9 mouse cellular contexts compared by ENCODE assay signal in the genomic region with DNA sequence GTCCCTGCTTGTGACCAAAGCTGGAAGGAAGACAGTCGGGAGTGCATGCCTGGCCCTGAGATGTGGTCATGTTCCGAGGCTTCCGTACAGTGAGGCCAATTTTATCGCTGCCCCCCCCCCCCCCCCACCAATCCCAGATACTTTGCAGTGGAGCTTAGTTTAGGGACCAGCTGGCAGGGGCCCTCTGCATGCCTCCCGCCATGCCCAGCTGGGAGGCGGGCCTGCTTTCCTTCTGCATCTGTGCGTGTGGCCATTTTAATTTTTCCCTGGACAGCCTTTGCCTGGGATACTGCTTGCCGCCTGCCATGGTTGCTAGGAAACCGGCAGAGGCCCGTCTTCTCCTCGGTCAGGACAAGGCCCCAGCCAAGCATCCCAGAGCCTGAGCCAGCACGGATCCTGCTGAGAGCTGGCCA.
A peak's percentile ranks its signal among the peaks of the same experiment; 100 is the strongest.
DNase-seq lines count a peak whose midpoint lies in the region; ATAC-seq and TF ChIP-seq lines count a peak whose summit lies in the region.
"Had no signal": no experiment of that assay in that cellular context is flagged by ENCODE, and none has a peak within 500 bp of the region (broad histone marks: within the 10 kb centered on the region; RNA-seq: fewer than 3 reads in every experiment).

No protein-coding gene starts in this region.

- H3K4me1 ChIP-seq in heart, embryonic 11.5 days (ENCODE audit: control insufficient read depth, insufficient read depth, low read length) = peaks cover 4% of the 10 kb centered on the region
- H3K4me1 ChIP-seq in kidney, adult 2 months (ENCODE audit: control insufficient read depth, insufficient read depth, low read length) = no peaks in the 10 kb centered on the region

- no peak overlapping the region for H3K27ac ChIP-seq in heart, embryonic 11.5 days (ENCODE audit: low read depth, low read length)
- no peak overlapping the region for H3K27ac ChIP-seq in kidney, adult 2 months (ENCODE audit: insufficient read depth, low read depth, low read length)
- H3K27ac ChIP-seq: kidney, postnatal 0 days had no signal

- no peak overlapping the region for H3K9ac ChIP-seq in heart, embryonic 11.5 days (ENCODE audit: low read depth, low read length)

- H3K9me3 ChIP-seq in heart, embryonic 11.5 days (replicated peaks; ENCODE audit: control insufficient read depth, low read length) = no peaks in the 10 kb centered on the region

- intact Hi-C loops in left cerebral cortex, postnatal 4 days (cut with DNase I) = no loop called here

- no peaks in the 10 kb centered on the region for H3K36me3 ChIP-seq in heart, embryonic 11.5 days (ENCODE audit: control insufficient read depth, insufficient read depth, low read length)
- no peaks in the 10 kb centered on the region for H3K36me3 ChIP-seq in kidney, adult 2 months (ENCODE audit: control insufficient read depth, insufficient read depth, low read length)

- no peak; the same call in 1 of the 2 replicates for ATAC-seq in heart, embryonic 11.5 days (replicated peaks; ENCODE audit: insufficient number of reproducible peaks, low FRiP score, low TSS enrichment)

- WGBS in heart, embryonic 11.5 days (ENCODE audit: insufficient replicate concordance) = 55% methylated on average over 12 of the region's 12 CpGs
- WGBS in kidney, adult 2 months = 71% methylated on average over 12 of the region's 12 CpGs

- H3K4me3 ChIP-seq in heart, embryonic 11.5 days (ENCODE audit: low read depth, low read length) = no peak overlapping the region
- H3K4me3 ChIP-seq in kidney, adult 2 months (ENCODE audit: insufficient read depth, low read depth, low read length) = no peak overlapping the region

- TF ChIP-seq CTCF in kidney, adult 2 months (conservative IDR thresholded peaks at IDR 0.05; ENCODE audit: insufficient read depth, insufficient read length, low read depth, low read length) = no peak

- no peaks in the 10 kb centered on the region for H3K27me3 ChIP-seq in heart, embryonic 11.5 days (ENCODE audit: control insufficient read depth, insufficient read depth, low read length)
- H3K27me3 ChIP-seq in kidney, adult 2 months (replicated peaks; ENCODE audit: control insufficient read depth, insufficient read depth, low read length) = no peaks in the 10 kb centered on the region

- peak; percentile 94 for DNase-seq in heart, adult 11 months
- peak; percentile 45 for DNase-seq in embryo, embryonic 9.5 days (ENCODE audit: extremely low spot score)
- peak; percentile 46 for DNase-seq in gastrocnemius, postnatal 25 days
- DNase-seq in left cerebral cortex, postnatal 4 days = peak; percentile 91
- peak; percentile 74 to 77 for DNase-seq in right cerebral cortex, postnatal 10 days (ENCODE audit: low spot score in 2 of 2)
- DNase-seq in kidney, adult 18-20 months = no peak
- DNase-seq in kidney, adult 2 months = no peak

- no peak overlapping the region for H3K4me2 ChIP-seq in heart, embryonic 11.5 days

- no peak for TF ChIP-seq POLR2A in kidney, adult 2 months (IDR thresholded peaks at IDR 0.05; ENCODE audit: low read depth, low read length)

Comparison
In these comparisons a context has a peak if more than half of its experiments do, and no peak if none do; other contexts are left out.
1. DNase-seq: peak in heart, adult 11 months (single experiment), embryo, embryonic 9.5 days (single experiment), gastrocnemius, postnatal 25 days (single experiment), left cerebral cortex, postnatal 4 days (single experiment) and right cerebral cortex, postnatal 10 days (2 of 2); none in kidney, adult 18-20 months (single experiment) and kidney, adult 2 months (single experiment).